Mouse (Mus musculus) activated CD4-positive, CD25-positive, alpha-beta regulatory T cell, adult 4 months (primary cell): ENCODE results near the gene H2-Aa. TPM values are rescaled to one million over a fixed set of nuclear protein-coding genes. Genes with fewer than 3 reads are reported as not detected.
"Not testable (repeated sequence)": the region's sequence is repeated elsewhere in the genome, so short reads cannot be mapped to it uniquely, and the experiment has no call there.

Experiments used
- ATAC-seq: one replicate; pipeline ENCODE4 v1.8.0; 2017
- polyA plus RNA-seq, 2 experiments: library from polyadenylated mRNA; unstranded; fragments of 100-300 nt; shearing (Covaris generic); gene quantifications; one replicate each; pipeline ENCODE4 v1.2.1; 2017

The H2-Aa gene
- polyA plus RNA-seq = 10 to 100 TPM in 1 of 2 experiments, 1 to 10 TPM in 1; 4.0 to 79.3 TPM

GRCm38 (mm10) chr17:34287648-34288047, at the start of gene H2-Aa:
Gene H2-Aa (minus strand): TSS chr17:34287823.
- peak; percentile 97 for ATAC-seq

GRCm38 (mm10) chr17:34331200-34331599, 43.6 kb upstream of the H2-Aa start:
- no peak for ATAC-seq

GRCm38 (mm10) chr17:34329807-34330206, 42.2 kb upstream of the H2-Aa start:
- ATAC-seq = peak; percentile 78

- no peak for ATAC-seq
Observed at GRCm38 (mm10) chr17:34326373-34326772, 38.8 kb upstream of the H2-Aa start.

GRCm38 (mm10) chr17:34325436-34325835, 37.8 kb upstream of the H2-Aa start, which contains the start of gene H2-Eb2:
Gene H2-Eb2 (plus strand): TSS chr17:34325665.
- ATAC-seq = no peak

GRCm38 (mm10) chr17:34317275-34317674, 29.7 kb upstream of the H2-Aa start:
- no peak for ATAC-seq

GRCm38 (mm10) chr17:34316697-34317096, 29.1 kb upstream of the H2-Aa start:
- no peak for ATAC-seq

- ATAC-seq = no peak
Observed at GRCm38 (mm10) chr17:34315512-34315911, 27.9 kb upstream of the H2-Aa start.

- ATAC-seq = no peak
Observed at GRCm38 (mm10) chr17:34314286-34314685, 26.7 kb upstream of the H2-Aa start.

- ATAC-seq = peak; percentile 52
Observed at GRCm38 (mm10) chr17:34313393-34313792, 25.8 kb upstream of the H2-Aa start.

- ATAC-seq = no peak
Observed at GRCm38 (mm10) chr17:34312185-34312584, 24.6 kb upstream of the H2-Aa start.

GRCm38 (mm10) chr17:34310526-34310925, 22.9 kb upstream of the H2-Aa start:
- not testable (repeated sequence) for ATAC-seq

- no peak for ATAC-seq
Observed at GRCm38 (mm10) chr17:34309683-34310385, 22.2 kb upstream of the H2-Aa start.

- ATAC-seq = no peak
Observed at GRCm38 (mm10) chr17:34309225-34309624, 21.6 kb upstream of the H2-Aa start.

- no peak for ATAC-seq
Observed at GRCm38 (mm10) chr17:34308161-34308560, 20.5 kb upstream of the H2-Aa start.

- ATAC-seq = no peak
Observed at GRCm38 (mm10) chr17:34307216-34307615, 19.6 kb upstream of the H2-Aa start.

- ATAC-seq = no peak
Observed at GRCm38 (mm10) chr17:34306407-34306806, 18.8 kb upstream of the H2-Aa start.

- ATAC-seq = peak; percentile 75
Observed at GRCm38 (mm10) chr17:34305380-34306030, 17.9 kb upstream of the H2-Aa start, which contains the start of gene H2-Eb1. Gene H2-Eb1 (plus strand): TSS chr17:34305867.

- peak; percentile 70 for ATAC-seq
Observed at GRCm38 (mm10) chr17:34304751-34305150, 17.1 kb upstream of the H2-Aa start.

GRCm38 (mm10) chr17:34303789-34304188, 16.2 kb upstream of the H2-Aa start:
- no peak for ATAC-seq

GRCm38 (mm10) chr17:34301670-34302190, 14.1 kb upstream of the H2-Aa start:
- ATAC-seq = no peak

- ATAC-seq = no peak
Observed at GRCm38 (mm10) chr17:34300691-34301566, 13.3 kb upstream of the H2-Aa start.

GRCm38 (mm10) chr17:34300071-34300470, 12.4 kb upstream of the H2-Aa start:
- no peak for ATAC-seq
